Mouse (Mus musculus): ENCODE data around the gene Olfr299.

The Olfr299 gene

GRCm38 (mm10) chr7:86459621-86460020 is at the start of gene Olfr299:
Gene Olfr299 (plus strand): TSS chr7:86459921.
- no peak for DNase-seq

- no peak for DNase-seq
Measured at GRCm38 (mm10) chr7:86492384-86492783, 32.7 kb downstream of the Olfr299 start, which contains the start of gene Olfr298. Gene Olfr298 (minus strand): TSS chr7:86492484.
